Comparison of ENCODE assay signal across 8 mouse cellular contexts in the genomic region with DNA sequence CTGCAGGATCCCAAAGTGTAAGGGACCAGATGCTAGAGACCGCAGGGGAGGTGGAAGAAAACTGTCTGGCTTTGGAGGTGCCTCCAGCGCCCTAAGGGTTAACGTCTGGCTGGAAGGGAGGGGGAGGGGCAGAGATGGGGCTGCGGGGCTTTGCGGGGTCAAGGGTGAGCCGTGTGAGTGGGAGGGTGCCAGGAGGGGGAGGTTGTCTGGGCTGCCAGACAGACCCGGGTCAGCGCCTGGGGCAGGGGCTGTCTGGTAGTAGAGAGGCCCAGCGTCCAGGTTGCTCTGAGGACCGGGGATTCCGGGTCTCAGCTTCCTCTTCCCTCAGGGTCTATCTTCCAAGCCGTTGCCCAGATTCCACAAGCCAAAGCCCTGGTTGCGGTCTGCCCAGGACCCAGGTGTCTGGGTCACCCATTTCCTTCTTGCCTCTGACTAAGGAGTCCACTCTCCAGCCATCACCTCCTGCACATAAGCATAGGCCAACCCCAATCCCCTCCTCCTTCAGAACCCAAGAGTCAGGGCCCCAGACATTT. TPM values are rescaled to one million over a fixed set of nuclear protein-coding genes. Genes with fewer than 3 reads are reported as not detected.
DNase-seq lines count a peak whose midpoint lies in the region; ATAC-seq and TF ChIP-seq lines count a peak whose summit lies in the region.

No protein-coding gene starts in this region.

- no peak for ATAC-seq in G1E (ENCODE audit: extremely low read depth, insufficient number of reproducible peaks, low FRiP score, poor library complexity, severe bottlenecking)
- ATAC-seq in forebrain, embryonic 13.5 days, result peak; percentile 17

- DNase-seq in G1E (ENCODE audit: low spot score), result peak; percentile 20
- peak; percentile 73 for DNase-seq in heart, postnatal 4 days
- peak; percentile 56 to 60 for DNase-seq in layer of hippocampus, postnatal 25 days (ENCODE audit: extremely low spot score in 1 of 2, low spot score in 1 of 2)
- peak; percentile 49 for DNase-seq in lung, postnatal 36 days
- DNase-seq in right cerebral cortex, adult 18-20 months, result peak; percentile 48
- no peak for DNase-seq in T-cell, adult 2 months (ENCODE audit: low spot score)

- peak overlapping the region; percentile 74 for H3K4me3 ChIP-seq in G1E (ENCODE audit: low read depth, low read length)
- H3K4me3 ChIP-seq in brown adipose tissue, adult 24 weeks (ENCODE audit: insufficient read depth, low read depth, low read length), result peak overlapping the region; percentile 87
- peak overlapping the region; percentile 85 for H3K4me3 ChIP-seq in forebrain, embryonic 13.5 days

- H3K27me3 ChIP-seq in G1E (ENCODE audit: insufficient read depth, low read length), result peaks cover 35% of the 10 kb centered on the region
- H3K27me3 ChIP-seq in forebrain, embryonic 13.5 days, result no peaks in the 10 kb centered on the region

- H3K4me2 ChIP-seq in forebrain, embryonic 13.5 days, result peak overlapping the region; percentile 92

- WGBS in forebrain, embryonic 13.5 days, result 0% methylated on average over 12 of the region's 13 CpGs

- H3K9me3 ChIP-seq in G1E (replicated peaks), result no peaks in the 10 kb centered on the region
- H3K9me3 ChIP-seq in forebrain, embryonic 13.5 days (replicated peaks), result no peaks in the 10 kb centered on the region

- H3K9ac ChIP-seq in forebrain, embryonic 13.5 days, result peak overlapping the region; percentile 98

- no peak for TF ChIP-seq CTCF in G1E (IDR thresholded peaks at IDR 0.05; ENCODE audit: low read depth, low read length)

- H3K36me3 ChIP-seq in G1E (replicated peaks), result no peaks in the 10 kb centered on the region
- H3K36me3 ChIP-seq in forebrain, embryonic 13.5 days (ENCODE audit: poor library complexity, severe bottlenecking), result peaks cover 22% of the 10 kb centered on the region

- H3K4me1 ChIP-seq in G1E (ENCODE audit: insufficient read depth, low read depth, low read length), result peaks cover 40% of the 10 kb centered on the region
- 0 out of 2 replicates have a peak, but pooled peaks cover 5% of the 10 kb centered on the region for H3K4me1 ChIP-seq in brown adipose tissue, adult 24 weeks (ENCODE audit: control insufficient read depth, insufficient read depth, insufficient read length, low read length)
- peaks cover 39% of the 10 kb centered on the region for H3K4me1 ChIP-seq in forebrain, embryonic 13.5 days

- peak overlapping the region; percentile 97 for H3K27ac ChIP-seq in brown adipose tissue, adult 24 weeks (replicated peaks; ENCODE audit: low read depth, low read length)
- H3K27ac ChIP-seq in forebrain, embryonic 13.5 days, result peak overlapping the region; percentile 100

RNA-seq across cellular contexts. Expression of gene Spaca6, which starts 0.8 kb away (rescaled TPM):
- total RNA-seq in G1E (2014; fragmentation: Nextera tagmentation) (19.9 and 32.0 TPM in 2 replicates), G1E (2017) (2.4 and 4.5 TPM in 2 replicates)
- 5.5 and 6.4 TPM in 2 replicates for polyA plus RNA-seq in G1E (2012)
- polyA plus RNA-seq in brown adipose tissue, adult 24 weeks (2012; ENCODE audit: insufficient read depth, insufficient read length, missing spikeins), result 19.4 and 20.7 TPM in 2 replicates
- polyA plus RNA-seq in forebrain, embryonic 13.5 days (2015; fragmentation: Nextera tagmentation; extraction: Ambion mirVana), result 34.7 and 36.9 TPM in 2 replicates
- 10 to 100 TPM; 36.1 to 38.8 TPM for total RNA-seq in heart, postnatal 4 days (2021)
- 100 to 1,000 TPM in 1 of 2 experiments, 10 to 100 TPM in 1; 48.8 to 109 TPM for total RNA-seq in layer of hippocampus, postnatal 25 days (2021)

RNA-seq across cellular contexts. Expression of gene Has1, which starts 27.3 kb away (rescaled TPM):
- not detected in 2 replicates for total RNA-seq in G1E (2014; fragmentation: Nextera tagmentation)
- 0.33 TPM in 1 of 2 replicates, not detected in the other for total RNA-seq in G1E (2017)
- polyA plus RNA-seq in G1E (2012), result not detected in 2 replicates
- polyA plus RNA-seq in brown adipose tissue, adult 24 weeks (2012; ENCODE audit: insufficient read depth, insufficient read length, missing spikeins), result 1.5 TPM in 1 of 2 replicates, not detected in the other
- polyA plus RNA-seq in forebrain, embryonic 13.5 days (2015; fragmentation: Nextera tagmentation; extraction: Ambion mirVana), result 0.65 and 0.77 TPM in 2 replicates
- 1 to 10 TPM in 1 of 2 experiments, under 1 TPM in 1; 0.55 to 1.4 TPM for total RNA-seq in heart, postnatal 4 days (2021)
- under 1 TPM; 0.40 to 0.42 TPM for total RNA-seq in layer of hippocampus, postnatal 25 days (2021)

RNA-seq across cellular contexts. Expression of gene Fpr1, which starts 56.0 kb away (rescaled TPM):
- not detected in 2 replicates for total RNA-seq in G1E (2014; fragmentation: Nextera tagmentation)
- 0.27 TPM in 1 of 2 replicates, not detected in the other for total RNA-seq in G1E (2017)
- polyA plus RNA-seq in G1E (2012), result not detected in 2 replicates
- 2.6 TPM in 1 of 2 replicates, not detected in the other for polyA plus RNA-seq in brown adipose tissue, adult 24 weeks (2012; ENCODE audit: insufficient read depth, insufficient read length, missing spikeins)
- polyA plus RNA-seq in forebrain, embryonic 13.5 days (2015; fragmentation: Nextera tagmentation; extraction: Ambion mirVana), result not detected in 2 replicates
- total RNA-seq in heart, postnatal 4 days (2021), result not detected
- not detected for total RNA-seq in layer of hippocampus, postnatal 25 days (2021)

RNA-seq across cellular contexts. Expression of gene Fpr2, which starts 59.9 kb away (rescaled TPM):
- total RNA-seq in G1E (2014; fragmentation: Nextera tagmentation) (not detected in 2 replicates), G1E (2017) (0.16 TPM in 1 of 2 replicates, not detected in the other)
- not detected in 2 replicates for polyA plus RNA-seq in G1E (2012)
- 1.3 and 1.6 TPM in 2 replicates for polyA plus RNA-seq in brown adipose tissue, adult 24 weeks (2012; ENCODE audit: insufficient read depth, insufficient read length, missing spikeins)
- polyA plus RNA-seq in forebrain, embryonic 13.5 days (2015; fragmentation: Nextera tagmentation; extraction: Ambion mirVana), result not detected in 2 replicates
- under 1 TPM; 0.24 to 0.41 TPM for total RNA-seq in heart, postnatal 4 days (2021)
- total RNA-seq in layer of hippocampus, postnatal 25 days (2021), result not detected

RNA-seq across cellular contexts. Expression of gene Fpr3, which starts 59.9 kb away (rescaled TPM):
- not detected in 2 replicates for total RNA-seq in G1E (2014; fragmentation: Nextera tagmentation)
- not detected in 2 replicates for total RNA-seq in G1E (2017)
- not detected in 2 replicates for polyA plus RNA-seq in G1E (2012)
- not detected in 2 replicates for polyA plus RNA-seq in brown adipose tissue, adult 24 weeks (2012; ENCODE audit: insufficient read depth, insufficient read length, missing spikeins)
- not detected in 2 replicates for polyA plus RNA-seq in forebrain, embryonic 13.5 days (2015; fragmentation: Nextera tagmentation; extraction: Ambion mirVana)
- total RNA-seq in heart, postnatal 4 days (2021), result not detected
- not detected for total RNA-seq in layer of hippocampus, postnatal 25 days (2021)
